Mouse (Mus musculus) heart, postnatal 25 days (tissue): ENCODE data around the gene Hivep3. TPM values are rescaled to one million over a fixed set of nuclear protein-coding genes. Genes with fewer than 3 reads are reported as not detected.

Experiments
- DNase-seq: peaks from one replicate; pipeline ENCODE4 v3.0.0; 2022; ENCODE audit warnings: low spot score
- intact Hi-C: fragments of 180-260 bp; cut with DNase I; formaldehyde crosslinking; loops from one replicate; pipeline ENCODE4 v1.15.1; 2025
- total RNA-seq, 2 experiments: library from RNA; stranded (reverse); gene quantifications; 2 replicates each; pipeline ENCODE4 v1.2.3; 2021

Hivep3 gene
- total RNA-seq, 2 experiments from 2014 or later = 5.1 to 5.2 TPM

GRCm38 (mm10) chr4:120062754-120063153, 329.2 kb downstream of the Hivep3 start:
- DNase-seq = no peak
- intact Hi-C loops = no loop called here

DNA sequence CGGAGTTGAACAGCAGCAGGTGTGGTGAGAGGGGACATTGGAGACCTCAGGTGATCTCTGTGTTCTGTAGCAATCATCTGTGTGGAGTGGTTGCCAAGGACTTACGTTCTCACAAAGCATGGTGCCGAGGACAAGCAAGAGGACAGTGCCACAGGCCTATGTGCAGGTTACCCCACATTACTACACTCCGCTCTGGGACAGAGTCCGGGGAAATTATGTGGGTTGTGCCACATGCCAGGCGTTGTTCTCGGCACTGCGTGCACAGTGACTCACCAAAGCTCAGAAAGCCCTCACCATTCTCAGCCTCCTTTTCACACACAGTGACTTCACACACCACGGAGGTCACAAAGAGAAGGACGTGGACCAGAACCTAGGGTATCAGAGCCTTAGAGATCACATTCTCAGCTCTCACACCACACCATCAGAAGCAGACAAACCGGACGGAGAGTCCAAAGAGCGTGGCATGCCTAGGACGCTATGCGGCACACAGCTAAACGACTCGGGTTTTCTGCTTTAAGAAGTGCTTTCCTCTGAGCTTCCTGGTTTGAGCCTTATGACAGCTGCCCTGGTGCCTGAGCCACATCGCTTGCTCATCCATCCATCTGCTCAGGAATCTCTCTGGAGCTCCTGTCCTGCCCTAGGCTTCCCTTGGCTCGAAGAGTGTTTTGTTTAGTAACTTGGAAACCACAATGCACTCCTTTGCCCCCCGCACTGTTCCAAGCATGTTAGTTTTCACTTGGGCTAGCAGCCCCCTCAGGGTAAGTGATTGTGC, 330.0 kb downstream of the Hivep3 start:
- intact Hi-C loops = no loop called here
- no peak for DNase-seq

DNA sequence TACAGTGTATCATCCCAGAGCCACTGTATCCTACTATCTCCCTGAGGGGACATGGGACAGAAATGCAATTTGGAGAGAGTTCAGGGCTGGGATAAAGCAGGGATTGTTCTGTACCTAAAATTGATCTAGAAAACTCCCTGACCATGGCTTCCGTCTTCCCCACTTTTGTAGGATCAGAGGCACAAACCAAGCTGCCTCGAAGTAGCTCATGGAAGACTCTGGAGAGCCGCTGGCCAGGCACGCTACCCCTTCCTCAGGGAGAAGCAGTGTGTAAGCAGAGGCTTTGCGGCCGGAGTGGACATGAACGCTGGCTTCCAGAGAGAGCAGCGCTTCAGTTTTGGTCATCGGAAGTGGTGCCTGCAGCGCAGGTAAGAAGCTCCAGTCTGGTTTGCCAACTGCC, 331.1 kb downstream of the Hivep3 start, which contains the start of gene AL607142.1:
Gene AL607142.1, plus strand, starts transcription at position 301 of the 400 bp plus-strand sequence.
- DNase-seq = no peak
- intact Hi-C loops = no loop called here

- peak; percentile 20 for DNase-seq
- intact Hi-C loops = no loop called here
These were observed 333.4 kb downstream of the Hivep3 start for GRCm38 (mm10) chr4:120066841-120067591.

GRCm38 (mm10) chr4:120067592-120068235, 334.1 kb downstream of the Hivep3 start:
- DNase-seq = no peak
- intact Hi-C loops = no loop called here

GRCm38 (mm10) chr4:120068883-120069581, 335.4 kb downstream of the Hivep3 start:
- no peak for DNase-seq
- intact Hi-C loops = no loop called here

GRCm38 (mm10) chr4:120069582-120069980, 336.0 kb downstream of the Hivep3 start:
- DNase-seq = no peak
- intact Hi-C loops = no loop called here

- DNase-seq = no peak
- intact Hi-C loops = no loop called here
These were observed 337.8 kb downstream of the Hivep3 start for GRCm38 (mm10) chr4:120071411-120071810.

- intact Hi-C loops = loop anchor here (2.0 kb wide), 1 partner anchor 21 kb away; no protein-coding TSS in a partner anchor
- no peak for DNase-seq
These were observed 338.4 kb downstream of the Hivep3 start for GRCm38 (mm10) chr4:120071842-120072507.

GRCm38 (mm10) chr4:120074061-120074460, 340.5 kb downstream of the Hivep3 start:
- DNase-seq = no peak
- intact Hi-C loops = no loop called here

- intact Hi-C loops = no loop called here
- DNase-seq = no peak
These were observed 343.7 kb downstream of the Hivep3 start for GRCm38 (mm10) chr4:120077322-120077721.

DNA sequence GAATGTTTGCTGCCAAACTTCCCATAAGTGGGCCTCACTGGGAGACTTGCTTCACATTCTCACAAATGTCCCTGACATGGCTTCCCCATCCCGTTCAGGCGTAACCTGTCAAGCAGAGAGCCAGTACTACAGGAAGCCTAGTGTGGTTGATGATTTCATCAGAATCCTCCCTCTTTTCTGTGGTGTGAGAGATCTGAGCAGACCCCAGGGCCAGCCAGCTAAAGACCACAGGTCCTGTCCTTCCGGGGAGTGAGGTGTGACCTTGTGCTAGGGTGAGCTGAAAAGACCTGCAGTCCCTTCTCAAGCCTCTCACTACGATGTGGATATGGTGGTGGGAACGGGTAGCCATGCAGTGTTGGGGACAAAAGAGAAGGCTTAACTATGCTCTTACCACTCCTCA, 348.9 kb downstream of the Hivep3 start:
- no peak for DNase-seq
- intact Hi-C loops = no loop called here

DNA sequence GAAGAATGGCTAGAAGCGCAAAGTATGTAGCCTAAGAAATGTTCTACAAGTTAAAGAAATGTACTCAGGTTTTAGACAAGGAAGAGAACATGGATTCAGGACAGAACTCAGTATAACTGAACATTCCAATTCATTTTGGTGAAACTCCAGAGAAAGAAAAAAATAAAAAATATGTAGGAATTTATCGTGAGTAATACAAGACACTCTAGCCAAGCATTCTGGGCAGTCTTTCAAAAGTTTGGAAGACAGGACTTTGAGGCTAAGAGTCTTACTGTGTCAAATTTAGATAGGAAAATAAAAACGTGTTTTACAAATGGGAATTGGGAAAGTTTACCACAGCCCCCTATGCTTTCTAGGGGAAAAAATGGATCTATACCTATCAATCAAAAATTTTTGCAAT, 350.1 kb downstream of the Hivep3 start:
- intact Hi-C loops = no loop called here
- DNase-seq = no peak

- no peak for DNase-seq
- intact Hi-C loops = no loop called here
These were observed 356.0 kb downstream of the Hivep3 start for GRCm38 (mm10) chr4:120089536-120089935.

- peak; percentile 44 for DNase-seq
- intact Hi-C loops = loop anchor here (2.0 kb wide), 1 partner anchor 19 kb away; no protein-coding TSS in a partner anchor
These were observed 358.6 kb downstream of the Hivep3 start for GRCm38 (mm10) chr4:120091997-120092783.

- intact Hi-C loops = no loop called here
- DNase-seq = no peak
These were observed 363.4 kb downstream of the Hivep3 start for GRCm38 (mm10) chr4:120096935-120097334.

DNA sequence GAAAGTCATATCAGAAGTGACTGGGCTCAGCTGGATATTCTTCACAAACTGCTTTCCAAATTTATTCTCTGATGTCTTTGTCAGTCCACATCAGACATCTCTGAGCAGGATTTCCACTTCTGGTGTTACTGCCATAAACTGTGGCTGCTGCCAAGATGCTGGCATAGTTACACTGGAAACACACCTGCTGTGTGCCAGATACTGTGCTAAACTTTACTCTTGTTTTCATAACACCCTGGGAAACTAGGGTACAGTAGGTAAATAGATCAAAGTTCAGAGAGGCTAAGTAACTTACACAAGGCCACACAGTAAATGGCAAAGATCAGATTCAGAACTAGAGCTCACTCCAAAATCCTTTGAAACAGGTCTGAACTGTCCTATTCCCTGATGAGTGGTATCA, 367.6 kb downstream of the Hivep3 start:
- DNase-seq = no peak
- intact Hi-C loops = loop anchor here (10.0 kb wide), 1 partner anchor 466 kb away; the partner anchor contains the start of gene Guca2a

DNA sequence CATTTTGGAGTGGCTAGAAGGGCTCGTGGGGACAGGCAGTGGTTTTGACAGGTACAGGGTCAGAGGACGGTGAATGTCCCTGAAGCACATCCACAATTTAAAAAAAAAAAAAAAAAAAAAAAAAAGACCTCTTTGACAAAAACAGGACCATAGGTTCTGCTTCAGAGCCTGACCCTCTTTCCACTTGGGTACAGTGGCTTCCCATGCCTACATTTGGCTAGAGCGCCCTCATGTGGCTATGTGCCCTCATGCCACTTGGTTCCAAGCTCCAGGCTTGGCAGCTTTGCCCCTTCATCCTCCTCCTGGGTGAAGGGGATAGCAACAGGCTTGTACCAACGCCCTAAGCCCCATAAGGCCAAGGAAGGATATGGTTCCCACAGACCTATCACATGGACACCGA, 371.0 kb downstream of the Hivep3 start:
- no peak for DNase-seq
- intact Hi-C loops = loop anchor here (2.0 to 10.0 kb wide), 3 partner anchors 142 to 470 kb away; partner anchors contain the start of gene Guca2a
